Mouse (Mus musculus) urinary bladder, adult 18-20 months (tissue): ENCODE data around the gene Fxyd6.

Source experiments
- DNase-seq, 2 experiments: peaks; one replicate each; pipeline ENCODE4 v3.0.0; 2022; ENCODE audit warnings: low spot score in 2 of 2, mixed read lengths in 2 of 2

Fxyd6 gene

DNA sequence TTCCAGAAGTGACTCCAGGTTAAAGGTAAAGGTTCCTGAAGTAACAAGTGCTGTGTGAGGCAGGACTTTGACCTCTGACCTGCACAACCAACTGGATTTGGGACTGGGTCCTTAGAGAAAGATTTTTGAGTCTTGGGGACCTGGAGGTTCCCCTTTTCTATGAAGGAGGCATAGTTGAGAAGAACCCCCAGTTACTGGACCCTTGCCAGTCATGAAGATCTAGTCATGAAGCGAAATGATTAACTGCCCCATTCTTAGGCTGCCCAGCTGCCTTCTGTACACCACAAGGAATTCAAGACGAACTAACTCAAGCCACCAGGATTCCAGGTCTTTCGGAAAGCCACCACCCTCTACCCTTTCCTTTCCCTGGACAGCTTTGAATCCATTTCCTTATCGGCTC lies 6.4 kb downstream of the Fxyd6 start:
- DNase-seq, result no peak

DNA sequence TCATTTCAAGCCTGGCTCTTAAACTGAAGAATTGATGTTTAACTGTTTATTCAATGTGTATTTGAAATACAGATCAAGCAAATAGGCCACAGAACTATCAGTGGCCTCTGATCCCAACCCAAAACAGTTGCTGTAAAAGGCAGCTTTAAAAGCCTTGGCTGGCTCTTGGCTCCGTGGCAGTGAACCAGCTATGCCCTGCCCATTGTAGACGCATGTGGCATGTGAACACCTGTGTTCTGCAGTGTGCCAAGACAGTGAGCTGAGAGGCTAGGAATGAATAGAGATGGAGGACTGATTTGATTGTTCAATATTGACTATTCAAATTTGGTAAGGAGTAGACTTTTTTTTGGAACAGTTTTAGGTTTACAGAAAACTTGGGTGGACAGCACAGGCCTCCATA lies 6.9 kb downstream of the Fxyd6 start:
- DNase-seq, result no peak

DNA sequence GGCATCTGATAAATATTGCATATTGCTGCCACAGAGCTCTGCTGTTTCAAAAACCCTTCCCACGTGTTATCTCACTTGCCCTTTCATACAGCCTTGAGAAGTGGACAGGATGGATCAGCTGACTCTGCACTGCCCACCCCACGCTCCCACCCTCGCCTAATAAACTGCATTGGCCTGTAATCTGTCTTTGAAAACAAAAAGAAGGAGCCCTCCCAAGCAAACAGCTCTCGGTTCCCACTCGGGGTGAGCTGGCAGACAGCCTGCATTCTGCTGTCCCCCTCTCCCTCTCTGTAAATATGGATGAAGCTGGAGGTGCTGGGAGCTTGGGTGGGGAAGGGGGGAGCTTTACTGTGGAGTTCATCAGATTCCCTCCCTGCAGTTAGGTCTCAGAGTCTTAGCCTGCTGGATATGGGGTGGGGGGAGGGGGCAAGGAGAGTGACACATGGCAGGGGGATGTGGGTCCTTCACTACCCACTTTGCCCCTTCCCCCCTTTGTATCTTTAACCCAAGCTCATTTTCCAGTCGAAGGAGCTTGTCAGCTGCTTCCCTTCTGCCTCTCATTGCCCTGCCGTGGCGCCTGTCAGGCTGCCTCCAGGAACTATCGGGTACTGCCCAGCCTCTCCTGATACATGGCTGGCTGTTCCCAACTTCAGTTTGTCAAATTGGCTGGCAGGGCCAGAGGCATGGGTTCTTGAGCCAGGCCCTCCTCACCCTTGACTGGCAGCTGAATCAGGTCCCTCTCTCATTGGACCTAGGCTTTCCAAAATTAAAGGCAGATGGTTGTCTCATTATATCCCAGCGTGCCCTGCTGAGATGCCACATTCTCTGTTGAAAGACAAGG lies 10.6 kb downstream of the Fxyd6 start:
- no peak for DNase-seq

- DNase-seq, result no peak
Measured at GRCm38 (mm10) chr9:45382336-45382735, 12.4 kb downstream of the Fxyd6 start.

DNA sequence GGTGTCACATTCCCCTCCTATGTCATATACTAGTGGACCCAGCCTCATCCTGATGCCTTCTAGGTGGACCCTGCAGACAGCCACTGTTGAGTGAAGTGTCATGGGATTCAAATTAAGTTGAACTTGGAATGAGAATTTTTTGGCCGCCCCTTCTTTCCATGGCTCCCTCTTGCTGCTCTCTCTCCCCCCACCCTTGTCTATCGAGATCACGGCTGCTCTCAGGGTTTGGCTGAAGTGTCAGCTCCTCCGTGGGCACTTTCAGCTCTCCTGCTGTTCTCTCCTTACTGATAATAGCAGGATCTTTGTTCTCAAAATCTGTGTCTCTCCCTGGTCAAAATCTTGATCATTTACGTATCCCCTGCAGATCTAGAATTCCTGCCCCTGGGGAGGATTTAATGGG lies 12.8 kb downstream of the Fxyd6 start:
- DNase-seq, result no peak

- DNase-seq, result no peak
Measured at GRCm38 (mm10) chr9:45383883-45384282, 13.9 kb downstream of the Fxyd6 start.

DNA sequence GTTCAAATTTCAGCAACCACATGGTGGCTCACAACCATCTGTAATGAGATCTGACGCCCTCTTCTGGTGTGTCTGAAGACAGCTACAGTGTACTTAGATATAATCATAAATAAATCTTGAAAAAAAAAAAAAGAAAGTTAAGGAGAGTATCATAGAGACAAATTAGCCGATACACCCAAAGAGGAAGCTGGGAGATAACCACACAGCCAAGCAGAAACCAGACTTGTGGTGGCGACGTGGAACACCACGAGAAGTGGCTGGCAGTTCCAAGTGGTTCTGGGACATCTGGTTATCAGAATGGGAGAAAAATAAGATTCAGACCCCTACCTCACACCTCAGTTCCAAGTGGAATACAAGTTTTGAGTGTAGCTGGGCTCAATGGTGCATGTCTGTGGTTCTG lies 16.7 kb downstream of the Fxyd6 start:
- no peak for DNase-seq

DNA sequence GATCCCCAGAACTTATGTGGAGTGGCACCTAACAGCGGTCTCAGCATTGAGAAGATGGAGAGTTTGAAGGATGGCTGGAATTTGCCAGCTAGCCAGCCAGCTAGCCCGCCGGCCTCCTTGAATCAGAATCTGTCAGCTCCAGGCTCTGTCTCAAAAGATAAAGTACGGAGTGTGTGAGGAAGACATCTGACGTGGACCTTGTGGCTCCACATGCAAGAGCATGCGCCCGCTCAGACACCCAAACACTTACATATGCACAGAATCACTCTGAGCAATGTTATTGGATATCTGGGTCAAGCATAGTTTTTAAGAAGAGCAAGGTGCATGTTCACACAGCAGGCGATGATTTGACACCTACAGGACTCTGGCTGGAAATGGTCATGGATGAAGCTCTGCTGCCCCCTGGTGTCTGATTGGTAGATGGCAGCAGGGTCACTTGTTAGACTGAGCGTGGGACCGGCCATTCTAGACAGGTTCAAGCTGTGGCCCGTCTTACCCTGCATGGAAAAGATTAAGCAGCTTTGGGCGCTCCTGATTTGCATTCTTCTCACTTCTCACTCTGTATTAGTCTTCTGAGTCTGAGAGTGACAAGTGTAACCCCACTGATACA lies 18.5 kb downstream of the Fxyd6 start:
- peak; percentile 80 to 85 for DNase-seq

- peak in 1 of 2 experiments; percentile 47 for DNase-seq
Measured at GRCm38 (mm10) chr9:45389596-45389995, 19.6 kb downstream of the Fxyd6 start.

GRCm38 (mm10) chr9:45391299-45391698 lies 21.3 kb downstream of the Fxyd6 start:
- no peak for DNase-seq

- DNase-seq, result no peak
Measured at GRCm38 (mm10) chr9:45395218-45395617, 25.2 kb downstream of the Fxyd6 start.

DNA sequence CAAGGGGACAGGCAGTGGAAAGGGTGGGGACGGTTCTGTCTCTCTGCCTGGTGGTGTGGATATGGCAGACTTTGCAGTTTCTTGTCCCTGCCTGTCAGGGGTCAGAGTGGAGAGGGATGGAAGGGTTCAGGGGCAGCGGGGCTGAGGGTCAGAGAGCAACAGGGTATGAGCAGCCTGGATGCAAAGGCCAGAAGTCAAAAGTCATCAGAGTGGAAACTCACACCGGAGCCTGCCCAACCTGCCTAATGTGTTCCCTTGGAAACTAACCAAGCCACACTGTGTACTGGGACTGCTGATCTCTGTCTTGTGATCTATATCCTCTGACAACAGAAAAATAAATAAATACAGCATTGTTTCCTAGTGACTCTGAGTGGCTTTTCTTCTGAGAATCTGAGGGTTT lies 25.8 kb downstream of the Fxyd6 start:
- DNase-seq, result peak in 1 of 2 experiments; percentile 27

- no peak for DNase-seq
Measured at GRCm38 (mm10) chr9:45398336-45398735, 28.4 kb downstream of the Fxyd6 start.

- DNase-seq, result no peak
Measured at GRCm38 (mm10) chr9:45399434-45399833, 29.4 kb downstream of the Fxyd6 start, which contains the start of gene Fxyd2. Gene Fxyd2, plus strand, starts transcription at chr9:45399669.

DNA sequence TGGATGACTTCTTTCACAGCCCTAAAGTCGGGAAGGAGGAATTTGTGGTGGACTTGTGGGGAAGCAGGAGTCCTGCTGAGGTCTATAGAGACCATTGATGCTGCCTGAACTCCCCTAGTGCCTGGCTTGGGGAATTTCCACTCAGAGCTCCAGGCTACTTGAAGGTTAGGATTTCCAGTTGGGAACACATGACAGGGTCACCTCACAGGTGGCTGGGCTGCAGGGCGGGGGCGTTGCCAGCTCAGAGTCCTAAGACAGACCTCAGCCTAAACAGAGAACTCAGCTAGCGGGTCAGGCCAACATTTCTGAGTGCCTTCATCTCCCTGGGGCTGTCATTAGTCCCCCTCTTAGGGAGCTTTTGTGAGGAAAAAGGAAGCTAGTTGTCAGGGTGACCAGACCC lies 31.9 kb downstream of the Fxyd6 start:
- no peak for DNase-seq

DNA sequence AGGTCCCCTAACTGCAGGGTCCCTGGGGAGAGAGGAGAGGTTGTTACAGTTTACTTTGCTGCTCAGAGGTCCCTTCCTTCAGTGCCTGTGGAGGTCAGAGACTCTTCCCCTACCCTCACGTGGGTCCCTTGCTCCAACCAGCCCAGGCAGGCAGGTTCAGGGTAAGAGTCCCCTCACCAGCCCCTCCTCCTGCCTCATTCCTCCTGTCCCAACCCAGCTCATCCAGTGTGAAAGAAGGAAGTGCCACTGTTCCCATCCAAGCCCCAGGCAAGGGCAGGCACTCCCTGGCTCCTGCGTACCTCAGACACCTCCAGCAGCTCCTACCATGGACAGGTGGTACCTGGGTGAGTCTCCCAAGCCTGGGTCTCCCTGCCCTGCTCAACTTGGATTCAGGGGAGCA lies 33.0 kb downstream of the Fxyd6 start:
- no peak for DNase-seq

- DNase-seq, result no peak
Measured at GRCm38 (mm10) chr9:45405694-45406093, 35.7 kb downstream of the Fxyd6 start.

DNA sequence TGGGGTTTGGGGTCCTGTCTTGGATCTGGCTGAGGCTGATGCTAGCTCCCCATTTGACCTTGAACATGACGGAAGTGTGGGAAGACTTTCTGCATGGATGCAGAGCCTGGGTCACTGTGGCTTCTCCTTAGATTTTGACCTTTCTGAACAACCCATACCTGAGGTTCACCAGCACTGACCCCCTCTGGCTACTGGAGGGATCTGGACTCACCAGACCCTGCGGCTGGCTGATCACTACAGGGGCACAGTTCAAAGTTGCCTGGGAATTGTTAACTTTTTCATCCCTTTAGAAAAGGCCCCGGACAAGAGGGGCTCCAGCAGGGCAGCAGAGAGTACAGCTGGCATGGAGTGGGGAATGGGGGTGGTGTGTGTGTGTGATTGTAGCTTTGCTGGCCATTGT lies 36.8 kb downstream of the Fxyd6 start:
- no peak for DNase-seq

DNA sequence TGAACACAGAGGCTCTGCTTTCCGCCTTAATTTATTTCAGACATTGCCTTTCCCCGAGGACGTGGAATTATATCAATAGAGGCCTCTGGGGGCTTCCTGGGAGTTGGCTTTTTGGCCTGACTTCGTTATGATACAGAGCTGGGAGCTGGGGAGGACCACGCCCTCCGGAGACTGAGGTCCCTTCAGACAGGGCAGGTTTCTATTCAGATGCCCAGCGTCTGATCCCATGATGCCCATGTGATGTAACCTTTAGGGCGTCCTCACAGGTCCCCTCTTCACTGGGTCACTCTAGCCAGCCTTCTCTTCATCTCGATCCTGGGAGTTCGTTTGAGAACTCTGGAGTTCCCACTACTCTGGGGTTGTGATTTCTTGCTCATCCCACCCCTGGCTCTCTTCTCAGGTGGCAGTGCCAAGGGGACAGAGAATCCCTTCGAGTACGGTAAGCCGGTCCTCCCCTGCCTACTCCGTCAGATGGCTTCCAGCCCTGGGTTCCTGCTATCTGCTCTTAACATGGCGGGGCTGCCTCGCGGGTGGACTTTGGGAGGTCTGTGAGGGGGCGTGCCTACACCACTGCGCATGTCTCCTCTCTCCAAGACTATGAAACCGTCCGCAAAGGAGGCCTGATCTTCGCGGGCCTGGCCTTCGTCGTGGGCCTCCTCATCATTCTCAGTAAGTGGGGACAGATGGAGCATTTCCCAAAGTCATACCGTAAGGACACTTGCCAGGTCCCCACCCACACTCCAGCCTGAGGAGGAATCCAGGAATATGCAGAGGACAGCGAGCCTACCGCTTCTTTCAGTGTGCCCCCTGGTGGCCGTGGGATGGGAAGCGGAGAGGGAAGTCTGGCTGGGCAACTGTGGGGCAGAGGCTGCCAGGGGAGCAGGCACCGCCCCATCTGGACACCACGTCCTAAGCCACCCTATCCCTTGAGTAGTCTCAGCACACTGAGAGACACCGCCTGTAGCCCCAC lies 38.0 kb downstream of the Fxyd6 start:
- peak; percentile 48 to 77 for DNase-seq

GRCm38 (mm10) chr9:45410193-45410592 lies 40.2 kb downstream of the Fxyd6 start:
- DNase-seq, result no peak

GRCm38 (mm10) chr9:45410614-45411013 lies 40.6 kb downstream of the Fxyd6 start:
- no peak for DNase-seq

GRCm38 (mm10) chr9:45411111-45411510 lies 41.1 kb downstream of the Fxyd6 start:
- no peak for DNase-seq
